Mouse (Mus musculus) C3H10T1/2 (cell line): ENCODE results near the gene Slc8a2. TPM values are rescaled to one million over a fixed set of nuclear protein-coding genes. Genes with fewer than 3 reads are reported as not detected.

ENCODE experiments used
- polyA plus RNA-seq, 2 experiments: library from polyadenylated mRNA; unstranded; fragments of >200 nt; fragmentation: generic; extraction: Trizol; gene quantifications; one replicate each; pipeline ENCODE4 v1.2.1; 2012; ENCODE audit warnings: missing spikeins in 2 of 2

Slc8a2 gene
- under 1 TPM in 1 of 2 experiments, not detected in 1; 0.37 TPM for polyA plus RNA-seq

DNA sequence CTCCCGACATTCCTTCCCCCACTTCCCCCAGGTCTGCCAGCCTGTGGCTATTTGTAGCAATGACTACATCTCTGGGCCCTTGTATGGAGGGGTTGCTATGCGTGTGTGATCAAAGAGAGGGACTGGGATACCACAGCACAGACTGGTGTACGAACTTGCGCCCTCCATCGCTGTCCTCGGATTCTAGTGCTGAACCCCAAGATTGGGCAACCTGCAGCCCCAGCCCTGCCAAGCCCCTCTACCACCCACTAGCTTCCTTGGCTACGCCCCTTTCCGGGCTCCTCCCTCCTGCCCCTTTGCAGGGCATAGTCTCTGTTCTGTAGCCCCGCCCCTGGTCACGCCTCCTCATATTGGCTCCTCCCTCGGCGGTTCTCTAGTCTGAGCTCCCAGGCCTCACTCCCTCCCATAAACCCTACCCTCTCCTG, at the start of gene Slc8a2:
Gene Slc8a2, plus strand, starts transcription at position 406 of the 425 bp plus-strand sequence.

DNA sequence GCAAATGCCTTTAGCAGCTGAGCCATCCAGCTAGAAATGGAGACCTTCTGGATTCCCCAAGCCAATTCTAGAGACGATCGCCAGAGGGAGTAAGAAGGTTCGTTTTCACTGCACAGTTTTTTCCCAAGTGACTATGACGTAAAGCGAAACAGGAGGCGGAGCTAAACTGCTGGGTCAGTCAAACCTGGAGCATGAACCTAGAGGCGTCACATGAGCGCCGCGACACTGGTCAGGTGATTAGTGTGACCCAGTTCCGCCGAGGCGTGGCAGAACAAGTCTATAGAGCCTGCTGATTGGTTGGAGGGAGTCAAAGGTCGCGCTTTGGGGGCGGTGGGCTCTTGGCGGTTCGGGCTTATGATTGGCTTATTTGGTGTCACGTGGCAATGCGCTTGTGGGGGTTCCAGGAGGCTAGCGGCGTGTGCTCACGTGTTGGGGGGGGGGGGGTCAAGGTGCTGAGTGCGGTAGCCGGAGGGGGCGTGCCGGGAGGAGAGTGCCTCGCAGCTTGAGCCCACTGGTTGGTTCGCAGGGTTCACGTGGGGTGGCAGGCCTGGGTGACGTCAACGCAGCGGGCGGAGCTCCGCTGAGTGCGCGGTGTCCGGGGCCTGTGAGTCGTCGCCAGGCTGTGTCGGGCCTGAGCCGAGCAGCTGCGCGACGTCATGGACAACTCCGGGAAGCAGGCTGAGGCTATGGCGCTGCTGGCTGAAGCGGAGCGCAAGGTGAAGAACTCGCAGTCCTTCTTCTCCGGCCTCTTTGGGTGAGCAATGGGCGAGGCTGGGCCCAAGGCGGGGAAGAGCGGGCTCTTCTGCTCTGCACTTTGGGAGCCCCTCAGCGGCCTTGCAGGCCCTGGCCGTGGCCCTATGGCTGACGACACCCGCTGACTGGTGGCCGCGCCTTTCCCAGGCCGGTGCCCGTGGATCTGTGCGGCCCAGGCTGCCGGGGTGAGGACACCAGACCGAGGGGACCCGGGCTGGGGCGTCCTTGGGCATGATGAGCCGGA, 31.3 kb upstream of the Slc8a2 start, which contains the start of gene Napa:
Gene Napa, plus strand, starts transcription at position 438 of the 997 bp plus-strand sequence.

DNA sequence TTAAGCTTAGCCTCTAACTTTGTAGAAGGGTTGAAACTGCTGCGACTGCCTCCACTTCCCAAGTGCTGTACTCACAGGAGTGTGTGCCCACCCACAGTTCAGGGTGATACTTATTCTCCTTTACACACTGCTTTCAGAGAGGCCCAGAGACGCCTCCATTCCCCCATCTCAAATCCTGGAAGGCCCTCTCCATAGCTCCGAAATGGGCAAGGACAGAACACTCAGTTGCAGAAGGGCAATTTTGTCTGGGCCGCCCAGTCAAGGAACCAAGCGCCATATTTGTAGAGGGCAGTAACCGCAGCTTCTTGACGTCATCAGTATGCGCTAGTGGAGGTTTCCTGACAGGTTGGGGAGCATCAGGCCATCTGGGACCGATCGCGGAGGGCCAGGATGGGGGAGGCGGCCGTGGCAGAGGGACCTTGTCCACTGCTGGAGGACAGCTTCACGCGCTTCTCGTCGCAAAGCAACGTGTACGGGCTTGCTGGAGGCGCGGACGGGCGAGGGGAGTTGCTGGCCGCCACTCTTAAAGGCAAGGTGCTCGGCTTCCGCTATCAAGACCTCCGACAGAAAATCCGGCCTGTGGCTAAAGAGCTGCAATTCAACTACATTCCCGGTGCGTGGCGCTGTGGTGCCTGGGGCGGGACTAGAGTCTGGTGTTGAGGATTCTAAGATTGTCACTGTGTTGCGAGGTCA, 9.9 kb upstream of the Slc8a2 start, which contains the start of gene Kptn:
Gene Kptn, plus strand, starts transcription at position 327 of the 693 bp plus-strand sequence.

DNA sequence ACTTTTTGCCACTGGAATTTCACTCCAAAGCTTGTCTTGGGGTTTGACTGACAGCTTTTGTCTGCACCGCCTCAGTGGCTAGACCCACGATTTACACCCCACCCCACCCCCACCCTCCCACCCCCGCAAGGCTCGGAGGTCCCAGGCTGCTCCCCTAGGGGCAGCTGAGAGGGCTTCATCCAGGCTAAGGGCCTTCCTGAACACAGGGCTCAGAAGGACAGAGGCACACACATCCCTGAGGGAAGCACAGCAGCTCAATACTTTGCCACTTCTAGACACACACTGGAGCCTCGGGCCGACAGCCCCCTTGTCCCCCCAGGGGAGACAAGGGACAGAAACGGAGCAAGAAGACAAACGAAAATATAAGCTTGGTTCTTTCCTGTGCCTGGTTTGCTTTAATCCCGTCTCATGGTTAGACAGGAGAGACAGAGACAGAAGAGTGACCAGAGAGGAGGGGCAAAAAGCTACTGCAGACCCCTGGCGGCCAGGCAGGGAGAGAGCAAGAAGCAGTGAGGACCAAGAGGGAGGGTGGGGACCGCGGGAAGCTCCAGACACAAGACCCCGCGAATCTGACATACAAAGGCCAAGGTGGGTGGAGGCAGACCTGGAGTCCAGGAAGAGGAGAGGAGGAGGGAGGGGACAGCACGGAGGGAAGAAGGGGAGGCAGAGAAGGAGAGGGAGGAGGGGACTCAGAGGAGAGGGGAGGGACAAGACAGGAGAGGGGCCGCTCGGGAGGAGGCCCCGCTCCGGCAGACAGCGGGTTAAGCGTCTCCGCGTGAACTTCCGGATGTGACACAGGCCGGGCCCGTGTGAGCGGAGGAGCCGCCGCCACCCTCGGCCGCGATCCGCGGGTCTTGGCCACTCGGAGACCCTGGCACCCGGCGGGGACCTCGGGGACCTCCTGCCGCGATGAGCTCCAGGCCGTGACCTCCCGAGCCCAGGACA, 45.2 kb downstream of the Slc8a2 start, which contains the start of gene Meis3:
Gene Meis3, plus strand, starts transcription at position 494 of the 945 bp plus-strand sequence.

Other genes starting within 250 kb of the Slc8a2 start
- gene Crx, start 249.9 kb upstream of the Slc8a2 start, polyA plus RNA-seq: not detected
- not detected for gene Crxos, start 247.2 kb upstream of the Slc8a2 start, polyA plus RNA-seq
- gene Selenow, start 207.4 kb upstream of the Slc8a2 start, polyA plus RNA-seq: 1,000 to 10,000 TPM in 1 of 2 experiments, 100 to 1,000 TPM in 1; 714 to 1,034 TPM
- 100 to 1,000 TPM; 323 to 348 TPM for gene Nop53, start 183.8 kb upstream of the Slc8a2 start, polyA plus RNA-seq
- gene Ehd2, start 162.3 kb upstream of the Slc8a2 start, polyA plus RNA-seq: 100 to 1,000 TPM in 1 of 2 experiments, 10 to 100 TPM in 1; 68.9 to 184 TPM
- 1 to 10 TPM in 1 of 2 experiments, under 1 TPM in 1; 0.85 to 7.8 TPM for gene Bicra, start 81.9 kb upstream of the Slc8a2 start, polyA plus RNA-seq
- gene Zfp541, start 68.0 kb upstream of the Slc8a2 start, polyA plus RNA-seq: under 1 TPM in 1 of 2 experiments, not detected in 1; 0.02 TPM
- gene Napa, start 31.4 kb upstream of the Slc8a2 start, polyA plus RNA-seq: 100 to 1,000 TPM in 1 of 2 experiments, 10 to 100 TPM in 1; 94.8 to 117 TPM
- 10 to 100 TPM; 22.0 to 35.8 TPM for gene Kptn, start 9.9 kb upstream of the Slc8a2 start, polyA plus RNA-seq
- 1 to 10 TPM in 1 of 2 experiments, under 1 TPM in 1; 0.43 to 5.6 TPM for gene Meis3, start 45.3 kb downstream of the Slc8a2 start, polyA plus RNA-seq
- 10 to 100 TPM in 1 of 2 experiments, 1 to 10 TPM in 1; 7.0 to 11.8 TPM for gene Dhx34, start 92.2 kb downstream of the Slc8a2 start, polyA plus RNA-seq
- not detected for gene C5ar2, start 114.3 kb downstream of the Slc8a2 start, polyA plus RNA-seq
- gene C5ar1, start 129.7 kb downstream of the Slc8a2 start, polyA plus RNA-seq: not detected
- 10 to 100 TPM in 1 of 2 experiments, 1 to 10 TPM in 1; 6.0 to 31.6 TPM for gene Inafm1, start 143.8 kb downstream of the Slc8a2 start, polyA plus RNA-seq
- gene Ccdc9, start 157.0 kb downstream of the Slc8a2 start, polyA plus RNA-seq: 10 to 100 TPM; 16.9 to 48.0 TPM
- 10 to 100 TPM in 1 of 2 experiments, 1 to 10 TPM in 1; 6.2 to 26.3 TPM for gene Bbc3, start 178.6 kb downstream of the Slc8a2 start, polyA plus RNA-seq